Mouse (Mus musculus) liver, embryonic 14.5 days (tissue): ENCODE measurements at regions not wholly inside any gene's neighbourhood (a gene's known extent, or its start where the extent isn't known, plus 50 kb on each side); places are given as distances from the start of the nearest gene placed in this dataset.

Experiments used
- ATAC-seq: fragments of 200-750 bp; cut with Nextera tagmentation; 2 replicates; pipeline ENCODE4 v1.8.0; 2017; ENCODE audit warnings: moderate number of reproducible peaks, mild to moderate bottlenecking, moderate library complexity; ENCODE audit not compliant: insufficient read depth
- DNase-seq, 3 experiments: peaks; one replicate each; pipeline ENCODE4 v3.0.0-alpha.2; 2012 to 2013; ENCODE audit warnings: low read depth in 3 of 3, low spot score in 3 of 3
- H3K27ac ChIP-seq: fragments of 300-500 bp; sonication (generic); 2 replicates; pipeline ENCODE4 v1.5.1; 2014; ENCODE audit warnings: moderate library complexity, mild to moderate bottlenecking, control low read depth, inconsistent platforms
- H3K27me3 ChIP-seq: fragments of 300-500 bp; sonication (generic); 2 replicates; pipeline ENCODE4 v1.6.1; 2014; ENCODE audit warnings: mild to moderate bottlenecking, low read length, moderate library complexity; ENCODE audit not compliant: control insufficient read depth, insufficient read depth
- H3K36me3 ChIP-seq: fragments of 300-500 bp; sonication (generic); replicated peaks from 2 replicates; pipeline ENCODE4 v1.6.1; 2014; ENCODE audit warnings: low read depth; ENCODE audit not compliant: control insufficient read depth, insufficient read depth
- H3K4me1 ChIP-seq, 2 experiments: fragments of 200-500 bp in 1 of 2; fragments of 300-500 bp in 1 of 2; sonication (generic) in 1 of 2; replicated peaks; 2 replicates each; pipeline ENCODE4 v1.6.1; 2012 to 2014; ENCODE audit warnings: antibody characterized with exemption in 1 of 2, inconsistent platforms in 1 of 2, low read length in 1 of 2; ENCODE audit not compliant: control insufficient read depth in 2 of 2, insufficient read depth in 2 of 2
- H3K4me2 ChIP-seq: fragments of 300-500 bp; sonication (generic); 2 replicates; pipeline ENCODE4 v1.6.1; 2014; ENCODE audit warnings: low read depth, mild to moderate bottlenecking, control low read depth, moderate library complexity
- H3K4me3 ChIP-seq, 2 experiments: fragments of 200-500 bp in 1 of 2; fragments of 300-500 bp in 1 of 2; sonication (generic) in 1 of 2; 2 replicates each; pipeline ENCODE4 v1.5.1; 2012 to 2014; ENCODE audit warnings: low read depth in 2 of 2, low read length in 2 of 2, mild to moderate bottlenecking in 2 of 2, control low read depth in 1 of 2, inconsistent platforms in 1 of 2, moderate library complexity in 1 of 2; ENCODE audit not compliant: insufficient read depth in 1 of 2
- H3K9ac ChIP-seq: fragments of 300-500 bp; sonication (generic); replicated peaks from 2 replicates; pipeline ENCODE4 v1.6.1; 2014; ENCODE audit warnings: mild to moderate bottlenecking, control low read depth, moderate library complexity
- H3K9me3 ChIP-seq: fragments of 300-500 bp; sonication (generic); 2 replicates; pipeline ENCODE4 v1.6.1; 2016; ENCODE audit warnings: low read length, mixed read lengths; ENCODE audit not compliant: control insufficient read depth
- CTCF ChIP-seq: IDR thresholded peaks from 2 replicates; pipeline ENCODE4 v1.5.1; 2016; ENCODE audit warnings: antibody characterized with exemption, low read depth, control low read depth
- EP300 ChIP-seq: IDR thresholded peaks from 2 replicates; pipeline ENCODE4 v1.6.1; 2016; ENCODE audit warnings: antibody characterized with exemption, low read depth
- WGBS: fragments of 180-500 bp; shearing (Covaris S2); extraction: QIAGEN DNeasy Blood & Tissue Kit; methylation state at CpG from one replicate; pipeline ENCODE4 v1.1.7; 2014; ENCODE audit not compliant: insufficient replicate concordance; 5-methylcytosine and 5-hydroxymethylcytosine counted together

DNA sequence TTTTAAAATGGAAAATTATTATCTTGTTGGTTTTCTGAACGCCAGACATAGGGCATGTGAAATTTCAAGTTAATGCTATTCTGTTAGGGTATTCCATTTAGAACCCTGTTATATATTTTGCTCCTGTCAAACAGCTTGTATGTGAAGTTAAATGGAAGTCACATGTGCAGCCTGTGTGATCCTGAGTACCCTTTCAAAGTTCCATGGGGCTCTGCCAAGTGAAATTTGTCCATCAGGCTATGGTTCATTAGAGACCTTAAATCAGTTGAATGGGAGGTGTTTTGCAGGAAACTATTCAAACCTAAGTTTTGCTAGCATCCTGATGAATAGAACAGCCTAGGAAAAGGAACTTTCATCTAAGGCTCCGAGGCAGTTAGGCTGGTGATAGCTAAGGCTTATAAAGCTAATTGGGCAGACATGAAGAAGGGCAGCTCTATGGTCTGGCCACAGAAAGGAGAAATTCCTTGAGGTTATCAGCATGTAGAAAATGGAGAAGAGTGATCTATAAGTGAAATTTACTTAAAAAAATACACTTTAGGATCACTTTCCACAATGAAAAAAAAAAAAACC is 1180.2 kb upstream of the Zeb2 start:
- Histone ChIP-seq H3K4me2 (no peak overlapping the region), H3K27me3 (no peaks in the 10 kb centered on the region)
- WGBS: 45% methylated on average over 2 of the region's 2 CpGs

DNA sequence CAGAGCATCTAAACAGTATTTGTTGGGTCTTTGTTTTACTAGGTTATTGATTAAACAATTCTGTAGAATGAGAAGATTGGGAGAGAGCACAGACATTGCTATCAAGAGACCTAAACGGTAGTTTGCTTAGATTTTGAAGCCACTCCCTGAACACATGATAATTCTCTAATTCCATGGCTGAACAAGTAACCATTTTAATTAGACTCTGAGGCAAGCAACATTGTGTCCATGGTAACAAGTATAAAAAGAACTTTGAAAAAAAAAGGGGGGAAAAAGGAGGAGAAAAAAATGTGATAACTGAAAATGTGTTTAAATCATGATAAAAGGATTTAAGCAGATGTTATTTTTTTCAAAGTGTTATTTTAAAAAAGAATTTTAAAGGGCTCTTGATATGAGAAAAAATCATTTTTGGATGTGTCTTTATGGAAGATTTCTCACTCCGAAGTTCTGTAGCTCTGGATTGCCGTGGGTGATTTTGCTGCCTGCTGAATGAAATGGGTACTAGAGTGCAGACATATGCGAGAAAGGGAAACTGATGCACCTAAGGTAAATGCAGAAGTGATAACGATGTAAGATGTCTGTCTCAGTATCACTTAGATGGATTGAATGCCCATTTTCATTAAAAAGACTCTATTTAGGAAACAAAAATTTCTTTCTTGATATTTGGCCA is 1166.9 kb upstream of the Zeb2 start:
- Histone ChIP-seq H3K27ac (no peak overlapping the region), H3K4me1 (no peaks in the 10 kb centered on the region), H3K27me3 (no peaks in the 10 kb centered on the region), H3K9me3 (no peaks in the 10 kb centered on the region), H3K9ac (no peak overlapping the region), H3K4me3 (no peak overlapping the region), H3K36me3 (no peaks in the 10 kb centered on the region), H3K4me2 (no peak overlapping the region)
- ATAC-seq (no peak), DNase-seq (no peak)
- 60% methylated on average over 5 of the region's 5 CpGs for WGBS
- no peak for TF ChIP-seq CTCF
- TF ChIP-seq EP300: no peak

More for the DNA sequence above, 1180.2 kb upstream of the Zeb2 start:
- Histone ChIP-seq H3K27ac (no peak overlapping the region), H3K9ac (no peak overlapping the region), H3K36me3 (no peaks in the 10 kb centered on the region), H3K4me1 (no peaks in the 10 kb centered on the region), H3K9me3 (no peaks in the 10 kb centered on the region), H3K4me3 (no peak overlapping the region)
- TF ChIP-seq CTCF (no peak), EP300 (no peak)
- ATAC-seq: no peak
- no peak for DNase-seq

DNA sequence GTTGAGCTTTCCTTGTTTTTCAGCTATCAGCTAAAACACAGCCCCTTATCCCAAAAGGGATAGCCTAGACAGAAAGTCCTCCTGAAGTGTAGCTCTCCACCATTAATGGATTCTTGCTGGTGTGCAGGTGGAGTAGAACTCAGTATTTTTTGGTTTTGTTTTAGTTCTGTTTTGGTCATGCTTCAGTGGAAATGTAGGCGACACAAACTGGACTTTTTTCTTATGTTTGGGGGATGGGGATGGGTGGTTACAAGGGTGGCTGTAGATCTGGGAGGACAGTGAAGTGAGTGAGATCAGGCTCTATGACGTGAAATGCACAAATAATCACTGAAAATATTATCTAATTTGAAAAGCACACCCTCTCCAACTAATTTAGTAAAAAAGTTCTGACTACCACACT is 1163.6 kb upstream of the Zeb2 start:
- H3K4me2 ChIP-seq: no peak overlapping the region
- H3K9me3 ChIP-seq: no peaks in the 10 kb centered on the region
- ATAC-seq (no peak), DNase-seq (no peak)
- H3K4me1 ChIP-seq: no peaks in the 10 kb centered on the region
- 51% methylated on average over 2 of the region's 2 CpGs for WGBS
- H3K9ac ChIP-seq: no peak overlapping the region
- H3K36me3 ChIP-seq: no peaks in the 10 kb centered on the region
- no peaks in the 10 kb centered on the region for H3K27me3 ChIP-seq
- H3K4me3 ChIP-seq: no peak overlapping the region
- TF ChIP-seq CTCF (no peak), EP300 (no peak)
- H3K27ac ChIP-seq: no peak overlapping the region

DNA sequence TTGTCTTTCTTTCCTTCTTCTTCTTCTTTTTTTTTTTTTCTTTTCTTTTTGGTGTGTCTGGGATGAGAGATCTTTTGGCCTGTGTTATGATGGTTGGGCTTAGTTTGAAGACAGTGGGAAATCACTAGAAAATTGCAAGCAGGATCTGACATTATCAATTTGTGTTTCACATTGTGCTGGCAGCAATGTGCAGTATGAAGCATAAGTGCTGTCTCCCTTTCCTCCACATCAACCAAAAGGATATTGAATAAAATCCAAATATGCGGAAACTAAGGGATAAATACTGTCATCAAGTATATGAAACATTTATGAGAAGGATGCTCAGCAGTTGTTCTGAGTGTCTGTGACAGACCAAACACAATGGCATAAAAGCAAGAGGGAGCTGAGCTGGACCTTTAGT is 1144.4 kb upstream of the Zeb2 start:
- Histone ChIP-seq H3K36me3 (no peaks in the 10 kb centered on the region), H3K4me1 (no peaks in the 10 kb centered on the region), H3K4me2 (no peak overlapping the region), H3K27me3 (no peaks in the 10 kb centered on the region), H3K4me3 (no peak overlapping the region), H3K27ac (no peak overlapping the region), H3K9ac (no peak overlapping the region), H3K9me3 (no peaks in the 10 kb centered on the region)
- 74% methylated on average over 1 of the region's 1 CpGs for WGBS
- no peak for DNase-seq
- ATAC-seq: no peak
- no peak for TF ChIP-seq CTCF
- TF ChIP-seq EP300: no peak

DNA sequence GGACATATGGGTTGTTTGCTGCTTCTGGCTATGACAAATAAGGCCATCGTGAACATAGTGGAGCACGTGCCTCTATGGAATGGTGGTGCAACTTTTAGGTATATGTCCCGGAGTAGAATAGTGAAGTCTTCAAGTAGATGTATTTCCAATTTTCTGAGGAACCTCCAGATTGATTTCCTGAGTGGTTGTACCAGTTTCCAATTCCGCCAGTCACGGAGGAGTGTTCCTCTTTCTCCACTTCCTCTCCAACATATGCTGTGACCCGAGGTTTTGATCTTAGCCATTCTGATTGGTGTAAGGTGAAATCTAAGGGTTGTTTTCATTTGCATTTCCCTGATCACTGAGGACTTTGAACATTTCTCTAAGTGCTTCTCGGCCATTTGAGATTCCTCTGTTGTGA is 1134.4 kb upstream of the Zeb2 start:
- no peak overlapping the region for H3K9ac ChIP-seq
- H3K27ac ChIP-seq: no peak overlapping the region
- H3K4me3 ChIP-seq: no peak overlapping the region
- TF ChIP-seq EP300 (no peak), CTCF (no peak)
- H3K36me3 ChIP-seq: no peaks in the 10 kb centered on the region
- 39% methylated on average over 7 of the region's 7 CpGs for WGBS
- no peaks in the 10 kb centered on the region for H3K4me1 ChIP-seq
- DNase-seq (no peak), ATAC-seq (no peak)
- no peak overlapping the region for H3K4me2 ChIP-seq
- H3K27me3 ChIP-seq: no peaks in the 10 kb centered on the region
- no peaks in the 10 kb centered on the region for H3K9me3 ChIP-seq
